Mouse (Mus musculus) spleen, embryonic (tissue): Measurements from ENCODE around the gene Mbd3.

Source experiments
- CTCF ChIA-PET: fragments of 350-600 bp; sonication (Branson Sonifier 250); formaldehyde crosslinking; loops from one replicate; lab custom pipeline; 2022; lab: Charles Lee

The Mbd3 gene

GRCm38 (mm10) chr10:80399191-80399972, at the start of gene Mbd3:
Gene Mbd3 (minus strand): TSS chr10:80399550.
- CTCF ChIA-PET = no interaction called here

GRCm38 (mm10) chr10:80445898-80446601, 46.7 kb upstream of the Mbd3 start:
- CTCF ChIA-PET = interaction anchor here (0.7 kb wide), 1 partner anchor 114 kb away, joined by 3 read pairs; no protein-coding TSS in a partner anchor

- CTCF ChIA-PET = no interaction called here
Observed at GRCm38 (mm10) chr10:80445052-80445451, 45.7 kb upstream of the Mbd3 start.

- CTCF ChIA-PET = interaction anchor here (0.6 kb wide), 1 partner anchor 259 kb away, joined by 4 read pairs; no protein-coding TSS in a partner anchor
Observed at GRCm38 (mm10) chr10:80444339-80445045, 45.1 kb upstream of the Mbd3 start.

GRCm38 (mm10) chr10:80443575-80444278, 44.4 kb upstream of the Mbd3 start:
- CTCF ChIA-PET = interaction anchor here (0.5 to 0.7 kb wide), 3 partner anchors 51 to 259 kb away, joined by 3 to 9 read pairs (median 4); no protein-coding TSS in a partner anchor

- CTCF ChIA-PET = interaction anchor here (0.5 kb wide), 1 partner anchor 62 kb away, joined by 9 read pairs; no protein-coding TSS in a partner anchor
Observed at GRCm38 (mm10) chr10:80442989-80443388, 43.6 kb upstream of the Mbd3 start.

GRCm38 (mm10) chr10:80441598-80441997, 42.2 kb upstream of the Mbd3 start:
- CTCF ChIA-PET = interaction anchor here (0.8 kb wide), 1 partner anchor 68 kb away, joined by 5 read pairs; no protein-coding TSS in a partner anchor

GRCm38 (mm10) chr10:80440031-80440430, 40.7 kb upstream of the Mbd3 start:
- CTCF ChIA-PET = no interaction called here

GRCm38 (mm10) chr10:80437973-80438372, 38.6 kb upstream of the Mbd3 start:
- CTCF ChIA-PET = interaction anchor here (0.7 kb wide), 1 partner anchor 278 kb away, joined by 9 read pairs; no protein-coding TSS in a partner anchor

GRCm38 (mm10) chr10:80436276-80436675, 36.9 kb upstream of the Mbd3 start:
- CTCF ChIA-PET = no interaction called here

GRCm38 (mm10) chr10:80435764-80436163, 36.4 kb upstream of the Mbd3 start:
- CTCF ChIA-PET = no interaction called here

- CTCF ChIA-PET = interaction anchor here (0.5 to 0.9 kb wide), 2 partner anchors 49 to 131 kb away, joined by 3 read pairs; no protein-coding TSS in a partner anchor
Observed at GRCm38 (mm10) chr10:80434823-80435222, 35.5 kb upstream of the Mbd3 start.

GRCm38 (mm10) chr10:80434233-80434592, 34.9 kb upstream of the Mbd3 start:
- CTCF ChIA-PET = interaction anchor here (0.9 kb wide), 1 partner anchor 49 kb away, joined by 3 read pairs; no protein-coding TSS in a partner anchor

GRCm38 (mm10) chr10:80433513-80434232, 34.3 kb upstream of the Mbd3 start, which contains the start of gene Tcf3:
Gene Tcf3 (minus strand): TSS chr10:80433647.
- CTCF ChIA-PET = no interaction called here

- CTCF ChIA-PET = no interaction called here
Observed at GRCm38 (mm10) chr10:80432936-80433512, 33.7 kb upstream of the Mbd3 start.

GRCm38 (mm10) chr10:80432387-80432785, 33.0 kb upstream of the Mbd3 start:
- CTCF ChIA-PET = no interaction called here

GRCm38 (mm10) chr10:80431570-80432386, 32.4 kb upstream of the Mbd3 start:
- CTCF ChIA-PET = interaction anchor here (0.6 to 1.1 kb wide), 4 partner anchors 27 to 249 kb away, joined by 3 to 6 read pairs (median 4); no protein-coding TSS in a partner anchor

- CTCF ChIA-PET = interaction anchor here (0.6 to 1.1 kb wide), 3 partner anchors 79 to 579 kb away, joined by 3 to 11 read pairs (median 4); no protein-coding TSS in a partner anchor
Observed at GRCm38 (mm10) chr10:80430375-80430980, 31.1 kb upstream of the Mbd3 start.
